Mouse (Mus musculus) testis, adult 2 months (tissue): ENCODE data around the gene Trpv3.

ENCODE experiments used
- CTCF ChIP-seq: fragments of 200-500 bp; IDR thresholded peaks from 2 replicates; pipeline ENCODE4 v1.5.1; 2012; ENCODE audit warnings: low read depth, mild to moderate bottlenecking, inconsistent platforms, low read length, moderate library complexity; ENCODE audit not compliant: control insufficient read depth, insufficient read depth, insufficient replicate concordance
- POLR2A ChIP-seq: fragments of 200-500 bp; IDR thresholded peaks from 2 replicates; pipeline ENCODE4 v1.6.1; 2012; ENCODE audit warnings: low read depth, mild to moderate bottlenecking, inconsistent platforms, low read length, moderate library complexity; ENCODE audit not compliant: control insufficient read depth

GRCm38 (mm10) chr11:73315961-73316360 lies 48.8 kb downstream of the Trpv3 start:
- TF ChIP-seq CTCF (no peak), POLR2A (no peak)
